Mouse (Mus musculus) myocyte (in vitro differentiated cells): ENCODE measurements around the gene Bach2. TPM values are rescaled to one million over a fixed set of nuclear protein-coding genes. Genes with fewer than 3 reads are reported as not detected.

Experiments
- H3K27me3 ChIP-seq: one replicate; pipeline ENCODE4 v1.6.1; 2011; ENCODE audit not compliant: control insufficient read depth, insufficient read depth, insufficient read length
- H3K36me3 ChIP-seq: one replicate; pipeline ENCODE4 v1.6.1; 2011; ENCODE audit not compliant: control insufficient read depth, insufficient read depth
- H3K4me2 ChIP-seq: one replicate; pipeline ENCODE4 v1.6.1; 2011; ENCODE audit warnings: low read depth, control low read depth
- H3K4me3 ChIP-seq: one replicate; pipeline ENCODE4 v1.5.1; 2011; ENCODE audit warnings: mild to moderate bottlenecking, control low read depth, moderate library complexity
- H3K79me2 ChIP-seq: one replicate; pipeline ENCODE4 v1.6.1; 2011; ENCODE audit not compliant: control insufficient read depth, insufficient read depth
- H3ac ChIP-seq: one replicate; pipeline ENCODE4 v1.6.1; 2011; ENCODE audit not compliant: control insufficient read depth, insufficient read length
- CEBPB ChIP-seq: IDR thresholded peaks from 2 replicates; pipeline ENCODE4 v1.6.1; 2011; ENCODE audit warnings: mild to moderate bottlenecking, moderate library complexity; ENCODE audit not compliant: poor library complexity, insufficient read depth, severe bottlenecking
- E2F4 ChIP-seq: IDR thresholded peaks from one replicate; pipeline ENCODE4 v1.6.1; 2011; ENCODE audit warnings: mild to moderate bottlenecking, control low read depth, moderate library complexity; ENCODE audit not compliant: insufficient read depth
- MAX ChIP-seq: IDR thresholded peaks from one replicate; pipeline ENCODE4 v1.6.1; 2011; ENCODE audit warnings: low read depth, mild to moderate bottlenecking, control low read depth
- MYOD1 ChIP-seq, 3 experiments: IDR thresholded peaks; one replicate each; pipeline ENCODE4 v1.6.1; 2011; ENCODE audit warnings: control low read depth in 2 of 3, low read depth in 2 of 3, mild to moderate bottlenecking in 2 of 3, moderate library complexity in 1 of 3; ENCODE audit not compliant: insufficient read length in 2 of 3, control insufficient read depth in 1 of 3
- MYOG ChIP-seq, 3 experiments: IDR thresholded peaks; one replicate each; pipeline ENCODE4 v1.6.1; 2011; ENCODE audit warnings: control low read depth in 2 of 3, low read depth in 2 of 3, mild to moderate bottlenecking in 2 of 3; ENCODE audit not compliant: insufficient read length in 2 of 3, control insufficient read depth in 1 of 3, insufficient read depth in 1 of 3
- POLR2A ChIP-seq: IDR thresholded peaks from one replicate; pipeline ENCODE4 v1.6.1; 2011; ENCODE audit warnings: low read depth, mild to moderate bottlenecking, control low read depth, moderate library complexity; ENCODE audit not compliant: insufficient read length
- POLR2AphosphoS2 ChIP-seq: IDR thresholded peaks from one replicate; pipeline ENCODE4 v1.6.1; 2011; ENCODE audit warnings: low read depth, control low read depth; ENCODE audit not compliant: insufficient read length
- REST ChIP-seq: IDR thresholded peaks from one replicate; pipeline ENCODE4 v1.6.1; 2011; ENCODE audit warnings: mild to moderate bottlenecking, control low read depth, moderate library complexity; ENCODE audit not compliant: insufficient read depth, insufficient read length
- SRF ChIP-seq: IDR thresholded peaks from one replicate; pipeline ENCODE4 v1.6.1; 2011; ENCODE audit warnings: low read depth; ENCODE audit not compliant: control insufficient read depth, insufficient read length
- TCF12 ChIP-seq: IDR thresholded peaks from one replicate; pipeline ENCODE4 v1.6.1; 2011; ENCODE audit warnings: mild to moderate bottlenecking, control low read depth; ENCODE audit not compliant: poor library complexity, insufficient read depth, severe bottlenecking
- TCF3 ChIP-seq: IDR thresholded peaks from one replicate; pipeline ENCODE4 v1.6.1; 2011; ENCODE audit warnings: low read depth, control low read depth; ENCODE audit not compliant: insufficient read length
- USF1 ChIP-seq: IDR thresholded peaks from one replicate; pipeline ENCODE4 v1.6.1; 2011; ENCODE audit warnings: low read depth, mild to moderate bottlenecking, control low read depth, moderate library complexity
- polyA plus RNA-seq: library from polyadenylated mRNA; unstranded; fragments of >200 nt; fragmentation: generic; extraction: Trizol; gene quantifications from one replicate; pipeline ENCODE4 v1.2.1, GENCODE M21; 2012; ENCODE audit warnings: missing spikeins

Gene Bach2
- polyA plus RNA-seq, 1 experiment = 0.29 TPM

DNA sequence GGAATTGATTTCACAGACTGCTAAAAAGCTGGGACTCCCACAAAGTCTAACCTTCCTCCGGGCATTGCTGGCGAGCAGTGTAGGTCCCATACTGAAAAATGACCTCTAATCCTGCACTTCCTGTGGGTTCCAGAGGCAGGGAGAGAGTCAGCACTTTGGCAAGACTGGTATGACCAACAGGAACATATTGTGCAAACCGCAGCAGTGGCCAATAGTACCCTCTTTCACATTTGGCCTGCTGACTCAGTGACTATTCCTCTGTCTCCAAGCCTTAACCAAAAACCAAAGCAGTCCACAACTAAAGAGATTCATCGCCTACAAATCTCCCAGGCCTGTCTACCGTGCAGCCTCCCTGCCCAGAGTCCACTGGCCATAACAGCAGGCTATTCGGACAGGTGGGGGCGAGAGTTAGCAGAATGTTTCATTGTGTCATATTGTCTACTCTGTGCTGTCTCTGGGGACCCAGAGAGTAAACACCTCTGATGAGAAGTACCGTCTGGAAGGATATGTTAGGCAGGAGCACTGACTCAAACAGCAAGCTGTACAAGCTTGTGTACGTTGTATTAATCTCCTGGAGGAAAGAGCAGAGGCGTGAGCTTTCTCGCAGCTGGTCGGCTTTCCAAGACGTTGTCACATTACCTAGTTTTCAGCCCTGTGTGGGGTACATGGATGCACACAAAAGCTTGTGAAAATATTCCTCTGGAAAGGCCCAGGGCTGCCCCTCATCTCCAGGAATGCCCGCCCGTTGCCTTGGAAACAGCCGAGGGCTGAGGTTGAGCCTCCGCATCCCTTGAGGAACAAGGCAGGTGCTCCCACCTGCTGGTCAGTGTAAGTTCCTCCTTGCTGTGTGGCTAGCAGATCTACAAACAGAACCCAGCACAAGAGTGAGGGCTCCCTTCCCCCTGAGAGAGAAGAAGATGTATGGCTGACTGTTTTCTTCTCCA, 331.7 kb downstream of the Bach2 start:
- no peak overlapping the region for H3ac ChIP-seq

GRCm38 (mm10) chr4:32570939-32571317, 332.3 kb downstream of the Bach2 start:
- H3K36me3 ChIP-seq = no peaks in the 10 kb centered on the region
- peak overlapping the region; percentile 83 for H3K4me2 ChIP-seq
- no peaks in the 10 kb centered on the region for H3K79me2 ChIP-seq
- H3ac ChIP-seq = no peak overlapping the region
- peak overlapping the region; percentile 12 for H3K4me3 ChIP-seq
- no peaks in the 10 kb centered on the region for H3K27me3 ChIP-seq
- TF ChIP-seq REST = no peak
- no peak for TF ChIP-seq CEBPB
- TF ChIP-seq E2F4 = no peak
- no peak for TF ChIP-seq USF1

More for the DNA sequence above, 331.7 kb downstream of the Bach2 start:
- Histone ChIP-seq H3K27me3 (no peaks in the 10 kb centered on the region), H3K79me2 (no peaks in the 10 kb centered on the region), H3K4me2 (peak overlapping the region; percentile 83), H3K4me3 (peak overlapping the region; percentile 12), H3K36me3 (no peaks in the 10 kb centered on the region)
- TF ChIP-seq TCF3 (no peak), USF1 (no peak), MYOD1 (IDR thresholded peaks at IDR 0.05; ENCODE audit: control insufficient read depth in 1 of 3, insufficient read length in 2 of 3, low read depth in 2 of 3) (peak in 2 of 3 experiments; percentile 23 to 69), SRF (no peak), E2F4 (no peak), POLR2A (no peak), CEBPB (peak; percentile 83), MYOG (IDR thresholded peaks at IDR 0.05; ENCODE audit: control insufficient read depth in 1 of 3, insufficient read depth in 1 of 3, insufficient read length in 2 of 3, low read depth in 2 of 3) (peak in 1 of 3 experiments; percentile 68), TCF12 (peak; percentile 17), REST (no peak), POLR2AphosphoS2 (no peak), MAX (no peak)

DNA sequence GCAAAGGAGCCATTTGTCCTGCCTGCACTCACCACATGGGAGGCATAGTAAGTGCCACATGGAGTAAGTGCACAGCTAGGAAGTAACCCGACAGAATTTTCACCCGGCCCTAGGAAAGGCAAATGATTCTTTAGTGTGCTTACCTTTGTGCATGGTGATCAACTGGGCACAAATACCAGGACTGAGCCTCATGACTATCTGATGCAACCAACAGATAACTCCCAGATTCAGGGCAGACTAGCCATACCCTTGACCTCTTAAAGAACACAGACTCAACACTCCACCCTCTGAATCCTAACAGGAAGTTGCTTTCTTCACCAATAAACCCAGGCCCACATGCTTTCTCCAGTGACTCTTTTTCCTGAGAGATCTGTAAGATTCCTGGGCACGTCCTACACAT, 332.8 kb downstream of the Bach2 start:
- TF ChIP-seq POLR2A = no peak
- no peak for TF ChIP-seq TCF3
- TF ChIP-seq CEBPB = peak; percentile 70
- TF ChIP-seq REST = no peak
- no peak for TF ChIP-seq TCF12
- no peak for TF ChIP-seq SRF
- TF ChIP-seq E2F4 = no peak
- no peak for TF ChIP-seq MAX
- TF ChIP-seq USF1 = no peak
- peak; percentile 13 for TF ChIP-seq POLR2AphosphoS2
- TF ChIP-seq MYOD1 (IDR thresholded peaks at IDR 0.05; ENCODE audit: control insufficient read depth in 1 of 3, insufficient read length in 2 of 3, low read depth in 2 of 3) = no peak
- TF ChIP-seq MYOG (IDR thresholded peaks at IDR 0.05; ENCODE audit: control insufficient read depth in 1 of 3, insufficient read depth in 1 of 3, insufficient read length in 2 of 3, low read depth in 2 of 3) = no peak
- Histone ChIP-seq H3K36me3 (no peaks in the 10 kb centered on the region), H3ac (no peak overlapping the region), H3K4me3 (peak overlapping the region; percentile 12), H3K27me3 (no peaks in the 10 kb centered on the region), H3K4me2 (peak overlapping the region; percentile 83), H3K79me2 (no peaks in the 10 kb centered on the region)

GRCm38 (mm10) chr4:32572118-32572517, 333.5 kb downstream of the Bach2 start:
- TF ChIP-seq MYOD1 (IDR thresholded peaks at IDR 0.05; ENCODE audit: control insufficient read depth in 1 of 3, insufficient read length in 2 of 3, low read depth in 2 of 3) (no peak), SRF (no peak), USF1 (no peak), E2F4 (no peak), TCF3 (no peak), POLR2A (no peak), TCF12 (no peak), MAX (no peak), REST (no peak), CEBPB (no peak), POLR2AphosphoS2 (no peak), MYOG (IDR thresholded peaks at IDR 0.05; ENCODE audit: control insufficient read depth in 1 of 3, insufficient read depth in 1 of 3, insufficient read length in 2 of 3, low read depth in 2 of 3) (no peak)
- H3K27me3 ChIP-seq = no peaks in the 10 kb centered on the region
- peak overlapping the region; percentile 83 for H3K4me2 ChIP-seq
- H3ac ChIP-seq = no peak overlapping the region
- no peaks in the 10 kb centered on the region for H3K79me2 ChIP-seq
- no peaks in the 10 kb centered on the region for H3K36me3 ChIP-seq
- H3K4me3 ChIP-seq = no peak overlapping the region

DNA sequence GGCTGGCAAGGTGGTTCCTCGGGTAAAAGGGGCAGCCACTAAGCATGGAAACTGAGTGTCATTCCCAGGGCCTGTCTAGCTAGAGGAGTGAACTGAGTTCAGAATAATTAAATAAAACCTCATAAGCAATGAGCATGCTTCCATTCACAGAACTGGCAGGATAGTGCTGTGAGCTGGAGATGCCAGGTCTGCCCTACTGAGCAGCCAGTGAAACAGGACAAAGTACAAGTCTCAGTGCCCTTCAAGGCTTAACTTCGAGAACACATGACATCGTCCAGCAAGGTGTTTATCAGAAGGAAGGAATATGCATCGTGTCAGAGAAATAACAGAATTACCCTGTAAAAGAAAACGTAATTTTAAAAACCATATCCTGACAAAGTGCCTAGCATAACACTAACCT, 335.0 kb downstream of the Bach2 start:
- Histone ChIP-seq H3K4me2 (no peak overlapping the region), H3ac (no peak overlapping the region), H3K4me3 (no peak overlapping the region), H3K27me3 (no peaks in the 10 kb centered on the region), H3K79me2 (no peaks in the 10 kb centered on the region), H3K36me3 (no peaks in the 10 kb centered on the region)
- no peak for TF ChIP-seq MYOD1 (IDR thresholded peaks at IDR 0.05; ENCODE audit: control insufficient read depth in 1 of 3, insufficient read length in 2 of 3, low read depth in 2 of 3)
- no peak for TF ChIP-seq CEBPB
- no peak for TF ChIP-seq REST
- no peak for TF ChIP-seq MYOG (IDR thresholded peaks at IDR 0.05; ENCODE audit: control insufficient read depth in 1 of 3, insufficient read depth in 1 of 3, insufficient read length in 2 of 3, low read depth in 2 of 3)
- TF ChIP-seq TCF3 = no peak
- TF ChIP-seq MAX = no peak
- TF ChIP-seq E2F4 = no peak
- TF ChIP-seq SRF = no peak
- TF ChIP-seq POLR2AphosphoS2 = no peak
- TF ChIP-seq TCF12 = no peak
- no peak for TF ChIP-seq USF1
- no peak for TF ChIP-seq POLR2A
